Comparison of ENCODE assay signal across 16 mouse cellular contexts in the genomic region with DNA sequence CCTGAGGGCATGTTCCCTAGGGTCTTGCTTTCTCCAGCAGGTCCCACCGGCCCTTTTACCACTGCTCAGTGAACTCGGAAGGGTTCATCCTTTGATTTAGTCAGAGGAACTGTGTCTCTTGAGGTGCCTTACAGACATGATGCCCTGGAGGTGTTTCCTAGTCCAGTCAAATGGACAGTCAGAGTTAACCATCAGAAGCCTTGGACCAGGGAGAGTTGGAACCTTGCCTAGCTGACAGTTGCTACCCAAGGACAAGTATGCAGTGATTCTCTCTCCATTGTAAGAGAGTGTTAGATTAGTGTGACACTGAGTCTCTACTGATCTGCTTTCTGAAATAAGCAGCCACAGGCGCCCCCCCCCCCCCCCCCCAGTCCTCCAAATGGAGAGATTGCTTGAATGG.
DNase-seq lines count a peak whose midpoint lies in the region; ATAC-seq lines count a peak whose summit lies in the region.
"Had no signal": no experiment of that assay in that cellular context is flagged by ENCODE, and none has a peak within 500 bp of the region (broad histone marks: within the 10 kb centered on the region; RNA-seq: fewer than 3 reads in every experiment).

No protein-coding gene starts in this region.

- peak; percentile 60 for DNase-seq in adrenal gland, postnatal 10 days
- no peak for DNase-seq in adrenal gland, adult 18-20 months (ENCODE audit: low spot score in 2 of 2)
- DNase-seq in cerebellum, postnatal 10 days = peak; percentile 81 to 82
- peak; percentile 58 for DNase-seq in adrenal gland, postnatal 14 days
- peak; percentile 57 for DNase-seq in brain, adult 2 months (ENCODE audit: low read depth, low spot score)
- no peak for DNase-seq in right cerebral cortex, postnatal 4 days
- no peak for DNase-seq in ovary, postnatal 14 days (ENCODE audit: low spot score)
- DNase-seq: gastrocnemius, postnatal 10 days; heart, adult 18-20 months; heart, postnatal 10 days; heart, postnatal 4 days; kidney, adult 8-10 months had no signal

- no peak; the same call in 1 of the 2 replicates for ATAC-seq in cerebellum, adult (ENCODE audit: insufficient number of reproducible peaks, low FRiP score, low TSS enrichment)
- ATAC-seq: forebrain, embryonic 16.5 days; inflammation-experienced regulatory T-cells, adult 6 months; intestine, postnatal 0 days had no signal

Comparison
In these comparisons a context has a peak if more than half of its experiments do, and no peak if none do; other contexts are left out.
1. DNase-seq: peak in adrenal gland, postnatal 10 days (single experiment), cerebellum, postnatal 10 days (2 of 2), adrenal gland, postnatal 14 days (single experiment) and brain, adult 2 months (single experiment); none in adrenal gland, adult 18-20 months (0 of 2), right cerebral cortex, postnatal 4 days (single experiment) and ovary, postnatal 14 days (single experiment).